Mouse (Mus musculus): ENCODE results near the gene 4930402F06Rik. TPM values are rescaled to one million over a fixed set of nuclear protein-coding genes. Genes with fewer than 3 reads are reported as not detected.

The 4930402F06Rik gene
- polyA plus RNA-seq, 2 experiments: not detected

DNA sequence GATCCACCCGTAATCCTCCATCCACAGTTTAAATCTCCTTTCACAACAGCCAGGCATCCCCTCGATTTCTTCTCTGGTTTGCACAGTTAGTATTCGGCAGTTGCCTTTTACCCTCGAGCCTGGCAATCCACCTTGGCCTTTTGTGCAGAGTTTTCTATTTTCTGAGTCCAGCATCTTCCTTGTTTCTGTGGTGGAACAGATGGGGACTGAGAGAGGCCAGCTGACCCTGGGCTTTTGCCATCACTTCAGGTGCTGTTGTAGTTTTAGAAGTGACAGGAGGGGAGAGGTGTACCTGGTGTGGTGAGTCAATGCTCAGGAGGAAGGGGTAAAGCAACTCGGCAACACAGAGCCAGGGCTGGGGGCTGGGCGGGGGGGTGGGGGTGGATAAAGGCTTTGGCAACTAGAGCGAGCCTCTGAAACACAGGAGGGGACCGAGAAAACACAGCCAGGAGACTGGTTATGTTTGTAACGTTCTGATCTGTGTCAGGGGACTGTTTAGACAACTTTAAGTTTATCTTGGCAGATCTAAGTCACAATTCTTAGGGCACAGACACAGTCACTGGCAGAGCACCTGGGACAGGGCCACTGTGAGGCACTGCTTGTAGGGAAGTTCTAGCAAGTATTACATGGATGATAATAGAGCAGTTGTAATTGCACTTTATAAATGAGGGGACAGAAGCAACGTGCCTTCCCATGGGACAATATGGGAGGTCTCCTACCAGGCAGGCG, 68.7 kb downstream of the 4930402F06Rik start:
- Histone ChIP-seq H3K27ac (replicated peaks; ENCODE audit: low read depth, low read length) (no peak overlapping the region), H3K9ac (ENCODE audit: low read depth, low read length, severe bottlenecking) (no peak overlapping the region), H3K4me2 (replicated peaks; ENCODE audit: low read depth, low read length, severe bottlenecking) (no peak overlapping the region), H3K4me1 (ENCODE audit: control insufficient read depth, insufficient read depth, low read length) (0 out of 2 replicates have a peak, but pooled peaks cover 3% of the 10 kb centered on the region), H3K36me3 (ENCODE audit: control insufficient read depth, insufficient read depth, low read length) (no peaks in the 10 kb centered on the region), H3K27me3 (ENCODE audit: control insufficient read depth, insufficient read depth, low read length) (no peaks in the 10 kb centered on the region), H3K4me3 (replicated peaks; ENCODE audit: low read length) (no peak overlapping the region), H3K9me3 (ENCODE audit: control insufficient read depth, low read length) (no peaks in the 10 kb centered on the region)
- DNase-seq (ENCODE audit: low spot score): no peak
- 43% methylated on average over 11 of the region's 11 CpGs for WGBS
- no peak for TF ChIP-seq POLR2A (IDR thresholded peaks at IDR 0.05; ENCODE audit: borderline replicate concordance, extremely low read depth, insufficient read depth, insufficient read length)
- ATAC-seq (ENCODE audit: low FRiP score, low read depth): no peak

DNA sequence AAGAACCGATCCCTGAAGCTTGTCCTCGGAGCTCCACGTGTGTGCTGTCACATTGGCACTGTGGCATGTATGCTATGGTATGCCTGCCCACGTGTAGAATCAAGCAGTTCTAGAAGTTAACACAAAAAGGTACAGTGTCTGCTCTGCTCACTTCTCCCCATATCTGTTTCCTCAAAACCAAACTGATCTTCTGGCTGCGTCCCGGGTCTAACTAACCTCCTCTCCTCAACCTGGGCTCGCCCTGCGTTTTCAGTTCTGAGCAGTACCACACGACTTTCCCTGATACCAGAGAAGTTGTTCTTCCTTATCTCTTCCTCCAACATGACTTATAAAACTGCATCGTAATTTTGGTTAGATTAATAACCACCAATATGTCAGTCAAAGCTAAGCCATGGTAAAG, 69.4 kb downstream of the 4930402F06Rik start:
- H3K36me3 ChIP-seq (ENCODE audit: control insufficient read depth, insufficient read depth, low read length): no peaks in the 10 kb centered on the region
- no peak overlapping the region for H3K9ac ChIP-seq (ENCODE audit: low read depth, low read length, severe bottlenecking)
- TF ChIP-seq POLR2A (IDR thresholded peaks at IDR 0.05; ENCODE audit: borderline replicate concordance, extremely low read depth, insufficient read depth, insufficient read length): no peak
- no peak overlapping the region for H3K4me2 ChIP-seq (replicated peaks; ENCODE audit: low read depth, low read length, severe bottlenecking)
- DNase-seq (ENCODE audit: low spot score) (no peak), ATAC-seq (ENCODE audit: low FRiP score, low read depth) (no peak)
- H3K27ac ChIP-seq (replicated peaks; ENCODE audit: low read depth, low read length): no peak overlapping the region
- 0 out of 2 replicates have a peak, but pooled peaks cover 3% of the 10 kb centered on the region for H3K4me1 ChIP-seq (ENCODE audit: control insufficient read depth, insufficient read depth, low read length)
- no peak overlapping the region for H3K4me3 ChIP-seq (replicated peaks; ENCODE audit: low read length)
- H3K9me3 ChIP-seq (ENCODE audit: control insufficient read depth, low read length): no peaks in the 10 kb centered on the region
- 67% methylated on average over 10 of the region's 10 CpGs for WGBS
- no peaks in the 10 kb centered on the region for H3K27me3 ChIP-seq (ENCODE audit: control insufficient read depth, insufficient read depth, low read length)

DNA sequence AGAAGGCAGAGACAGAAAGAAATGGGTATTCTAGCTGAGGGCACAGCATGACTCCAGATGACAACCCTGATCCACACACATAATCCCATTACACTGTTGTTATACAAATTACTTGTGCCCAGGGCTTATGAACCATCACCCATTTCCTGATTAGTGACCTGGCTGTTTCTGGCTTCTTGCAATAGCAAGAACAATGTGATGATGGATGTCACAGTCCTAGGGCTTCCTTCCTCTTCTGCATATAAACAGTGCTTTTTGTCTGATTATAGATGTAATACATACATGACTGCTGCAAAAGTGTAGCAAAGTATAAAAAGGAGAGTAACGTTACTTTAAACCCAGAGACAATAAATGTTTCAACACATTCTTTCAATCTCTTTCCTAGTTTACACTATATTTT, 70.0 kb downstream of the 4930402F06Rik start:
- Histone ChIP-seq H3K9me3 (ENCODE audit: control insufficient read depth, low read length) (no peaks in the 10 kb centered on the region), H3K4me1 (ENCODE audit: control insufficient read depth, insufficient read depth, low read length) (0 out of 2 replicates have a peak, but pooled peaks cover 3% of the 10 kb centered on the region), H3K9ac (ENCODE audit: low read depth, low read length, severe bottlenecking) (no peak overlapping the region), H3K27me3 (ENCODE audit: control insufficient read depth, insufficient read depth, low read length) (no peaks in the 10 kb centered on the region), H3K4me3 (replicated peaks; ENCODE audit: low read length) (no peak overlapping the region), H3K4me2 (replicated peaks; ENCODE audit: low read depth, low read length, severe bottlenecking) (no peak overlapping the region), H3K36me3 (ENCODE audit: control insufficient read depth, insufficient read depth, low read length) (no peaks in the 10 kb centered on the region), H3K27ac (replicated peaks; ENCODE audit: low read depth, low read length) (no peak overlapping the region)
- ATAC-seq (ENCODE audit: low FRiP score, low read depth) (no peak), DNase-seq (ENCODE audit: low spot score) (no peak)
- 41% methylated on average over 1 of the region's 1 CpGs for WGBS
- no peak for TF ChIP-seq POLR2A (IDR thresholded peaks at IDR 0.05; ENCODE audit: borderline replicate concordance, extremely low read depth, insufficient read depth, insufficient read length)

DNA sequence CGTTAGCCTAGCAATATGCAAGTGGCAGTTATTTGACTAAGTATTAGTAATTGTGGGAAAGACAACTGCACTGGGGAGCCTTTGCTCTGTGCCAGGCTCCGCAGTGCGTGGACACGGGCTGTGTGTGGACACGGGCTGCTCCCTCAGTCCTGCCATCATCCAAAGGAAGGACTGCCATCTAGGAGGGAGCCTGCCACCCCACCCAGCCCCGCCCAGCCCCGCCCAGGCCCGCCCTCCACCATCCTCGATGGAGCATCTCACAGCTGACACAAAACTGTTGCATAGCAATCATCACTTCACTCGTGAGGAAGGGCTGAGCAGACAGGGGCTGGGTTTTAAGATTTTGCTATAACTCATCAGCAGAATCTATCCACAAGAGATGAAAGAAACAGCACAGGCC, 71.0 kb downstream of the 4930402F06Rik start:
- WGBS: 63% methylated on average over 10 of the region's 10 CpGs
- no peaks in the 10 kb centered on the region for H3K36me3 ChIP-seq (ENCODE audit: control insufficient read depth, insufficient read depth, low read length)
- H3K27ac ChIP-seq (replicated peaks; ENCODE audit: low read depth, low read length): no peak overlapping the region
- H3K9me3 ChIP-seq (ENCODE audit: control insufficient read depth, low read length): no peaks in the 10 kb centered on the region
- no peak for TF ChIP-seq POLR2A (IDR thresholded peaks at IDR 0.05; ENCODE audit: borderline replicate concordance, extremely low read depth, insufficient read depth, insufficient read length)
- H3K4me3 ChIP-seq (replicated peaks; ENCODE audit: low read length): no peak overlapping the region
- no peaks in the 10 kb centered on the region for H3K27me3 ChIP-seq (ENCODE audit: control insufficient read depth, insufficient read depth, low read length)
- no peak overlapping the region for H3K9ac ChIP-seq (ENCODE audit: low read depth, low read length, severe bottlenecking)
- ATAC-seq (ENCODE audit: low FRiP score, low read depth): no peak
- no peak overlapping the region for H3K4me2 ChIP-seq (replicated peaks; ENCODE audit: low read depth, low read length, severe bottlenecking)
- no peaks in the 10 kb centered on the region for H3K4me1 ChIP-seq (ENCODE audit: control insufficient read depth, insufficient read depth, low read length)
- DNase-seq (ENCODE audit: low spot score): no peak

Other genes with a start within 250 kb of the 4930402F06Rik start
- gene Rab14, start 196.1 kb downstream of the 4930402F06Rik start, polyA plus RNA-seq (2012; rRNA removed): 127 and 130 TPM in 2 replicates
- gene Rab14, start 196.1 kb downstream of the 4930402F06Rik start, polyA plus RNA-seq (2014; fragmentation: Nextera tagmentation; extraction: Ambion mirVana): 276 and 298 TPM in 2 replicates
- gene Gsn, start 140.8 kb downstream of the 4930402F06Rik start, polyA plus RNA-seq (2012; rRNA removed): 160 and 163 TPM in 2 replicates
- 196 and 214 TPM in 2 replicates for gene Gsn, start 140.8 kb downstream of the 4930402F06Rik start, polyA plus RNA-seq (2014; fragmentation: Nextera tagmentation; extraction: Ambion mirVana)
- gene Stom, start 60.2 kb downstream of the 4930402F06Rik start, polyA plus RNA-seq (2012; rRNA removed): 14.0 and 15.1 TPM in 2 replicates
- 19.1 and 23.8 TPM in 2 replicates for gene Stom, start 60.2 kb downstream of the 4930402F06Rik start, polyA plus RNA-seq (2014; fragmentation: Nextera tagmentation; extraction: Ambion mirVana)
- not detected in 2 replicates for gene 4930568D16Rik, start 29.4 kb downstream of the 4930402F06Rik start, polyA plus RNA-seq (2012; rRNA removed)
- not detected in 2 replicates for gene 4930568D16Rik, start 29.4 kb downstream of the 4930402F06Rik start, polyA plus RNA-seq (2014; fragmentation: Nextera tagmentation; extraction: Ambion mirVana)
- gene Ggta1, start 66.1 kb upstream of the 4930402F06Rik start, polyA plus RNA-seq (2012; rRNA removed): 27.4 TPM in 2 replicates
- gene Ggta1, start 66.1 kb upstream of the 4930402F06Rik start, polyA plus RNA-seq (2014; fragmentation: Nextera tagmentation; extraction: Ambion mirVana): 29.2 and 36.1 TPM in 2 replicates
- 69.8 and 89.3 TPM in 2 replicates for gene Dab2ip, start 161.1 kb upstream of the 4930402F06Rik start, polyA plus RNA-seq (2012; rRNA removed)
- gene Dab2ip, start 161.1 kb upstream of the 4930402F06Rik start, polyA plus RNA-seq (2014; fragmentation: Nextera tagmentation; extraction: Ambion mirVana): 62.2 and 69.8 TPM in 2 replicates

Measured in limb, embryonic 14.5 days (tissue).